ENCODE assay signal across 10 mouse cellular contexts in the genomic region with DNA sequence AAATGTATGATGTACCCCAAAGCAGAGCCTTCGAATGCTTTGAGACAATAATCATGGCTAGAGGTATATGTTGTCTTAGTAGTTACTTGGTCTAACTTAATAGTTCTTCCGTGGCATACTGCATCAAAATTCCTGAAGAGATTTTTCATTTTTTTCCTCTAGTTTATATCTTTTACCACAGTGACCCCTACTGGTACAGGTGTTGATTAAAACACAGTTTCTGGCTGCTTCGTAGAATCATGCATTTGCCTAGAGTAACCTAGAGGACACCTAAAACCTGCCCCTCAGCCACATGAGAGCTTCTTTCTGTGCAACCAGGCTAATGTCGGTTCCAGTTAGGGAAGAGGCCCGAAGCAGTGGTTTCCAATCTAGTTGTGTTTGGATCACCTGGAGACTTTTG. TPM values are rescaled to one million over a fixed set of nuclear protein-coding genes. Genes with fewer than 3 reads are reported as not detected.
DNase-seq lines count a peak whose midpoint lies in the region; ATAC-seq and TF ChIP-seq lines count a peak whose summit lies in the region.
"Had no signal": no experiment of that assay in that cellular context is flagged by ENCODE, and none has a peak within 500 bp of the region (broad histone marks: within the 10 kb centered on the region; RNA-seq: fewer than 3 reads in every experiment).

No protein-coding gene starts in this region.

- no peaks in the 10 kb centered on the region for H3K27me3 ChIP-seq in hindbrain, embryonic 14.5 days (ENCODE audit: control insufficient read depth, insufficient read depth, low read length)
- H3K27me3 ChIP-seq in hindbrain, embryonic 12.5 days: no peaks in the 10 kb centered on the region
- no peaks in the 10 kb centered on the region for H3K27me3 ChIP-seq in midbrain, postnatal 0 days (ENCODE audit: insufficient read depth, low read length)
- H3K27me3 ChIP-seq in midbrain, embryonic 11.5 days (ENCODE audit: control insufficient read depth, insufficient read depth, low read length): no peaks in the 10 kb centered on the region
- H3K27me3 ChIP-seq: midbrain, embryonic 12.5 days had no signal

- H3K9ac ChIP-seq in hindbrain, embryonic 14.5 days: no peak overlapping the region
- H3K9ac ChIP-seq in hindbrain, embryonic 12.5 days: no peak overlapping the region
- H3K9ac ChIP-seq in midbrain, postnatal 0 days (replicated peaks; ENCODE audit: low read length, poor library complexity, severe bottlenecking): no peak overlapping the region
- no peak overlapping the region for H3K9ac ChIP-seq in midbrain, embryonic 11.5 days (ENCODE audit: low read length)
- H3K9ac ChIP-seq: midbrain, embryonic 12.5 days had no signal

- H3K4me3 ChIP-seq in hindbrain, embryonic 14.5 days (replicated peaks; ENCODE audit: low read length): no peak overlapping the region
- H3K4me3 ChIP-seq in hindbrain, embryonic 12.5 days: no peak overlapping the region
- H3K4me3 ChIP-seq in midbrain, postnatal 0 days (ENCODE audit: low read depth, low read length): no peak overlapping the region
- H3K4me3 ChIP-seq in midbrain, embryonic 11.5 days (ENCODE audit: low read depth, low read length): no peak overlapping the region
- H3K4me3 ChIP-seq: midbrain, embryonic 12.5 days had no signal

- peak; percentile 74 for TF ChIP-seq CTCF in midbrain, postnatal 0 days (IDR thresholded peaks at IDR 0.05)

- no peak overlapping the region for H3K27ac ChIP-seq in hindbrain, embryonic 14.5 days
- no peak overlapping the region for H3K27ac ChIP-seq in hindbrain, embryonic 12.5 days
- no peak overlapping the region for H3K27ac ChIP-seq in midbrain, postnatal 0 days (ENCODE audit: low read depth, low read length)
- H3K27ac ChIP-seq in midbrain, embryonic 11.5 days (ENCODE audit: low read depth, low read length): no peak overlapping the region
- H3K27ac ChIP-seq: midbrain, embryonic 12.5 days had no signal

- H3K4me2 ChIP-seq in hindbrain, embryonic 14.5 days (replicated peaks): no peak overlapping the region
- no peak overlapping the region for H3K4me2 ChIP-seq in hindbrain, embryonic 12.5 days (replicated peaks)
- no peak overlapping the region for H3K4me2 ChIP-seq in midbrain, postnatal 0 days (ENCODE audit: low read depth, low read length, poor library complexity, severe bottlenecking)
- no peak overlapping the region for H3K4me2 ChIP-seq in midbrain, embryonic 11.5 days
- H3K4me2 ChIP-seq: midbrain, embryonic 12.5 days had no signal

- no peak for ATAC-seq in hindbrain, embryonic 14.5 days (ENCODE audit: low FRiP score)
- no peak for ATAC-seq in hindbrain, embryonic 12.5 days (ENCODE audit: low FRiP score)
- no peak for ATAC-seq in midbrain, postnatal 0 days (ENCODE audit: low FRiP score)
- ATAC-seq in midbrain, embryonic 11.5 days (ENCODE audit: low FRiP score): no peak
- 0 out of 2 replicates have a peak, but pooled peaks have one; percentile 47 for ATAC-seq in common myeloid progenitor, adult 5-6 weeks (replicated peaks; ENCODE audit: low read depth, poor library complexity, severe bottlenecking)

- no peaks in the 10 kb centered on the region for H3K4me1 ChIP-seq in hindbrain, embryonic 14.5 days (replicated peaks; ENCODE audit: control insufficient read depth, insufficient read depth, low read length)
- no peaks in the 10 kb centered on the region for H3K4me1 ChIP-seq in hindbrain, embryonic 12.5 days
- H3K4me1 ChIP-seq in midbrain, postnatal 0 days (ENCODE audit: insufficient read depth, low read length): no peaks in the 10 kb centered on the region
- no peaks in the 10 kb centered on the region for H3K4me1 ChIP-seq in midbrain, embryonic 11.5 days (ENCODE audit: control insufficient read depth, insufficient read depth, low read length)

- no peaks in the 10 kb centered on the region for H3K9me3 ChIP-seq in hindbrain, embryonic 14.5 days (ENCODE audit: control insufficient read depth, low read length)
- no peaks in the 10 kb centered on the region for H3K9me3 ChIP-seq in hindbrain, embryonic 12.5 days (replicated peaks)
- no peaks in the 10 kb centered on the region for H3K9me3 ChIP-seq in midbrain, postnatal 0 days (ENCODE audit: low read length)
- no peaks in the 10 kb centered on the region for H3K9me3 ChIP-seq in midbrain, embryonic 11.5 days (ENCODE audit: control insufficient read depth, low read length)
- H3K9me3 ChIP-seq: midbrain, embryonic 12.5 days had no signal

- H3K36me3 ChIP-seq in hindbrain, embryonic 14.5 days (replicated peaks; ENCODE audit: control insufficient read depth, insufficient read depth): peaks cover 34% of the 10 kb centered on the region
- H3K36me3 ChIP-seq in hindbrain, embryonic 12.5 days: peaks cover 34% of the 10 kb centered on the region
- peaks cover 13% of the 10 kb centered on the region for H3K36me3 ChIP-seq in midbrain, postnatal 0 days (ENCODE audit: insufficient read depth, low read length)
- H3K36me3 ChIP-seq in midbrain, embryonic 11.5 days (ENCODE audit: control insufficient read depth, insufficient read depth, low read length): 0 out of 2 replicates have a peak, but pooled peaks cover 3% of the 10 kb centered on the region

- 75% methylated on average over 5 of the region's 5 CpGs for WGBS in hindbrain, embryonic 14.5 days
- WGBS in hindbrain, embryonic 12.5 days: 69% methylated on average over 5 of the region's 5 CpGs
- 59% methylated on average over 5 of the region's 5 CpGs for WGBS in midbrain, postnatal 0 days
- 73% methylated on average over 5 of the region's 5 CpGs for WGBS in midbrain, embryonic 11.5 days

- peak; percentile 73 for DNase-seq in hindbrain, embryonic 14.5 days (ENCODE audit: low spot score)
- peak; percentile 79 for DNase-seq in midbrain, postnatal 0 days (ENCODE audit: low spot score)
- DNase-seq in midbrain, embryonic 11.5 days (ENCODE audit: low spot score, missing footprints): no peak
- DNase-seq in urinary bladder, postnatal 4 days (ENCODE audit: low spot score in 2 of 2): no peak
- no peak for DNase-seq in right cerebral cortex, postnatal 10 days (ENCODE audit: low spot score in 2 of 2)
- DNase-seq: kidney, postnatal 4 days had no signal

RNA-seq across cellular contexts. Expression of a gene that starts 14.0 kb away (rescaled TPM):
- polyA plus RNA-seq in hindbrain, embryonic 14.5 days (2014; fragmentation: Nextera tagmentation; extraction: Ambion mirVana): 389 and 452 TPM in 2 replicates
- polyA plus RNA-seq in hindbrain, embryonic 12.5 days (2016; fragmentation: Nextera tagmentation; extraction: Ambion mirVana): 592 and 633 TPM in 2 replicates
- total RNA-seq in midbrain, postnatal 0 days (2014; rRNA removed): 150 and 173 TPM in 2 replicates
- polyA plus RNA-seq in midbrain, postnatal 0 days (2015; fragmentation: Nextera tagmentation; extraction: Ambion mirVana): 199 and 224 TPM in 2 replicates
- 835 and 887 TPM in 2 replicates for polyA plus RNA-seq in midbrain, embryonic 11.5 days (2014; fragmentation: Nextera tagmentation; extraction: Ambion mirVana)
- total RNA-seq in common myeloid progenitor, adult 5-6 weeks (2017): 493 and 496 TPM in 2 replicates

RNA-seq across cellular contexts. Expression of a gene that starts 14.2 kb away (rescaled TPM):
- polyA plus RNA-seq in hindbrain, embryonic 14.5 days (2014; fragmentation: Nextera tagmentation; extraction: Ambion mirVana): 0.15 and 0.26 TPM in 2 replicates
- polyA plus RNA-seq in hindbrain, embryonic 12.5 days (2016; fragmentation: Nextera tagmentation; extraction: Ambion mirVana): 0.14 and 0.30 TPM in 2 replicates
- 0.11 TPM in 1 of 2 replicates, not detected in the other for total RNA-seq in midbrain, postnatal 0 days (2014; rRNA removed)
- polyA plus RNA-seq in midbrain, postnatal 0 days (2015; fragmentation: Nextera tagmentation; extraction: Ambion mirVana): 0.06 and 0.12 TPM in 2 replicates
- 0.08 TPM in 1 of 2 replicates, not detected in the other for polyA plus RNA-seq in midbrain, embryonic 11.5 days (2014; fragmentation: Nextera tagmentation; extraction: Ambion mirVana)
- total RNA-seq in common myeloid progenitor, adult 5-6 weeks (2017): not detected in 2 replicates
- polyA plus RNA-seq: stomach, embryonic 14.5 days had no signal

RNA-seq across cellular contexts. Expression of a gene that starts 31.2 kb away (rescaled TPM):
- polyA plus RNA-seq in hindbrain, embryonic 14.5 days (2014; fragmentation: Nextera tagmentation; extraction: Ambion mirVana): 19.4 and 20.9 TPM in 2 replicates
- 23.2 and 25.6 TPM in 2 replicates for polyA plus RNA-seq in hindbrain, embryonic 12.5 days (2016; fragmentation: Nextera tagmentation; extraction: Ambion mirVana)
- 5.6 and 9.2 TPM in 2 replicates for total RNA-seq in midbrain, postnatal 0 days (2014; rRNA removed)
- polyA plus RNA-seq in midbrain, postnatal 0 days (2015; fragmentation: Nextera tagmentation; extraction: Ambion mirVana): 14.4 and 16.2 TPM in 2 replicates
- polyA plus RNA-seq in midbrain, embryonic 11.5 days (2014; fragmentation: Nextera tagmentation; extraction: Ambion mirVana): 42.1 and 42.2 TPM in 2 replicates
- total RNA-seq in common myeloid progenitor, adult 5-6 weeks (2017): 19.0 and 29.5 TPM in 2 replicates

Comparison
In these comparisons a context has a peak if more than half of its experiments do, and no peak if none do; other contexts are left out.
1. DNase-seq: peak in hindbrain, embryonic 14.5 days (single experiment) and midbrain, postnatal 0 days (single experiment); none in midbrain, embryonic 11.5 days (single experiment), urinary bladder, postnatal 4 days (0 of 2) and right cerebral cortex, postnatal 10 days (0 of 2).